Mouse (Mus musculus): ENCODE measurements around the gene Lipe.

DNA sequence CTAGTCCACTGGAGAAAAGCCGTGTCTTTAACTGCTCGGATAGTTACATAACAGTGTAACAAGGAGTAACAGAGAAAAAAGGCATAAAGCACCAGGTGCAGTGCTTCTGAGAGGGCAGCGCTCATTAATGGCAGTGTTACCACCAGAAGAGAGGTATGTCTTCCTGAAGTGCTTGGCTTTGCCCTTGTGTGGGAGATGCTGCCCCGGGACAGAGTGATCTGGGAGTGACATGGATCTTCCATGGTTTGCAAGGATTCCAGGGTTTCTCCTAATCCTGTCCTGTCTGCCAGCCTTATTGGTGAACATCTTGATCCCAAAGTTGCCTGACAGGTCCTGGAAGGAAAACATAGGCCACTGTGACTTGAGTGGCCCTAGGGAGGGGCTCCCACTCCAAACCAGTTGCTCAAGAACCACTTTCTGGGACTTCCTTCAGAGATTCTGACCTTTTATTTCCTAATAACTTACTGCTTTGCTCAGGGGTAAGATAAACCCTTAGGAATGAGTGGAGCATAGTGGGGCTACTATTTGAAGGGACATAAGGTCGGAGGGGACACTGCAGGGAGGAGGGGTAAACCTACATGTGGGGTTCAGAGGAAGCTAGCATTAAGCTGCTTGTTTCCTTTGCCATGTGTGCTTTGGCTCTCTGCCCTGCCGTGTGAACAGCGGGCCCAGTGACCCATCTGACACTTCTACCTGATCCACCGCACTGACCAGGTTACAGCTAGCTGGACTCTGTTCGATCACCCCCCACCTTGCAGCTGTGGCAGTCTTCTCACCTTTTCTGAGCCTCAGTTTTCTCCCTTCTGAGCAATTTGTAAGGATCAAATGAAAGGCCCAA is 41.7 kb upstream of the Lipe start:
- TF ChIP-seq EP300 (IDR thresholded peaks at IDR 0.05; ENCODE audit: low read depth) (no peak), CTCF (IDR thresholded peaks at IDR 0.05; ENCODE audit: low read depth) (no peak)
